Mouse (Mus musculus) kidney, adult 8-10 months (tissue): ENCODE measurements around the gene Prkcb.
"Not testable (repeated sequence)": the region's sequence is repeated elsewhere in the genome, so short reads cannot be mapped to it uniquely, and the experiment has no call there.

ENCODE experiments used
- DNase-seq, 2 experiments: peaks; one replicate each; pipeline ENCODE4 v3.0.0; 2022

Gene Prkcb

GRCm38 (mm10) chr7:122288605-122289242, at the start of gene Prkcb:
TSS of gene Prkcb (plus strand) at chr7:122288751.
- peak in 1 of 2 experiments; percentile 13 for DNase-seq

GRCm38 (mm10) chr7:122238939-122239338, 49.6 kb upstream of the Prkcb start:
- no peak for DNase-seq

GRCm38 (mm10) chr7:122240413-122241119, 48.0 kb upstream of the Prkcb start:
- DNase-seq, result no peak

GRCm38 (mm10) chr7:122242260-122242659, 46.3 kb upstream of the Prkcb start:
- DNase-seq, result peak; percentile 9 to 23

- not testable (repeated sequence) for DNase-seq
Measured at GRCm38 (mm10) chr7:122242744-122243143, 45.8 kb upstream of the Prkcb start.

- no peak for DNase-seq
Measured at GRCm38 (mm10) chr7:122244166-122244565, 44.4 kb upstream of the Prkcb start.

- no peak for DNase-seq
Measured at GRCm38 (mm10) chr7:122244584-122244983, 44.0 kb upstream of the Prkcb start.

GRCm38 (mm10) chr7:122245976-122246375, 42.6 kb upstream of the Prkcb start:
- no peak for DNase-seq

- DNase-seq, result no peak
Measured at GRCm38 (mm10) chr7:122247254-122247864, 41.2 kb upstream of the Prkcb start.

GRCm38 (mm10) chr7:122249321-122249821, 39.2 kb upstream of the Prkcb start:
- DNase-seq, result no peak

- peak; percentile 50 to 72 for DNase-seq
Measured at GRCm38 (mm10) chr7:122251197-122252011, 37.1 kb upstream of the Prkcb start.

- DNase-seq, result no peak
Measured at GRCm38 (mm10) chr7:122256722-122257121, 31.8 kb upstream of the Prkcb start.

GRCm38 (mm10) chr7:122258521-122258920, 30.0 kb upstream of the Prkcb start:
- no peak for DNase-seq

- no peak for DNase-seq
Measured at GRCm38 (mm10) chr7:122260055-122260602, 28.4 kb upstream of the Prkcb start.

- DNase-seq, result no peak
Measured at GRCm38 (mm10) chr7:122268983-122269486, 19.5 kb upstream of the Prkcb start.

- DNase-seq, result no peak
Measured at GRCm38 (mm10) chr7:122272334-122272733, 16.2 kb upstream of the Prkcb start.

GRCm38 (mm10) chr7:122279580-122279979, 9.0 kb upstream of the Prkcb start:
- DNase-seq, result no peak

- DNase-seq, result no peak
Measured at GRCm38 (mm10) chr7:122280334-122280733, 8.2 kb upstream of the Prkcb start.

GRCm38 (mm10) chr7:122282584-122282983, 6.0 kb upstream of the Prkcb start:
- DNase-seq, result no peak

- no peak for DNase-seq
Measured at GRCm38 (mm10) chr7:122287217-122287616, 1.3 kb upstream of the Prkcb start.

GRCm38 (mm10) chr7:122289243-122290111, 926 bp downstream of the Prkcb start:
- no peak for DNase-seq
